Mouse (Mus musculus): ENCODE results near the gene Art5.
"Not testable (repeated sequence)": the region's sequence is repeated elsewhere in the genome, so short reads cannot be mapped to it uniquely, and the experiment has no call there.

Art5 gene

DNA sequence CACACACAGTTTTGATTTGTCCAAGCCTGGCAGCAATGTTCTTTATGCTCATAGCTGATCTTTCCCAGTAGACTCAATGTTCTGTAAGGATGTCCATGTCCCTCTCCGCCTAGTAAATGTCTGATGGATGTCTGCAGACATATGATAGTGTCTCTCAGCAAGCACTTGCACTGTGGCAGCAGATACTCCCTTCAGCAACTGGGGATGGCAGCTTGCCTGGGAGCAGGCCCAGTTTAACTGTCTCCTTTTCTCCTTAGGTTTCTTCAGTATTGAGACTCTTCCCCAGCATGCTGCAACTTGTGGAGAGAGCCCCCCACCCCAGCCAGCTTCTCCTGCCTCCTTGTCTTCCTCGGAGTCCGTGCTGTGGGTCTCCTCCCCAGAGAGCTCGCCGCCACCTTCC lies 27.5 kb downstream of the Art5 start:
- DNase-seq (ENCODE audit: low spot score in 2 of 2): no peak

- no peak for DNase-seq (ENCODE audit: low spot score in 2 of 2)
Measured at GRCm38 (mm10) chr7:102080311-102080710, 29.0 kb downstream of the Art5 start.

- no peak for DNase-seq (ENCODE audit: low spot score in 2 of 2)
Measured at GRCm38 (mm10) chr7:102078517-102078916, 30.8 kb downstream of the Art5 start.

- DNase-seq (ENCODE audit: low spot score in 2 of 2): no peak
Measured at GRCm38 (mm10) chr7:102076714-102077296, 32.5 kb downstream of the Art5 start.

- no peak for DNase-seq (ENCODE audit: low spot score in 2 of 2)
Measured at GRCm38 (mm10) chr7:102066363-102066762, 42.9 kb downstream of the Art5 start.

DNA sequence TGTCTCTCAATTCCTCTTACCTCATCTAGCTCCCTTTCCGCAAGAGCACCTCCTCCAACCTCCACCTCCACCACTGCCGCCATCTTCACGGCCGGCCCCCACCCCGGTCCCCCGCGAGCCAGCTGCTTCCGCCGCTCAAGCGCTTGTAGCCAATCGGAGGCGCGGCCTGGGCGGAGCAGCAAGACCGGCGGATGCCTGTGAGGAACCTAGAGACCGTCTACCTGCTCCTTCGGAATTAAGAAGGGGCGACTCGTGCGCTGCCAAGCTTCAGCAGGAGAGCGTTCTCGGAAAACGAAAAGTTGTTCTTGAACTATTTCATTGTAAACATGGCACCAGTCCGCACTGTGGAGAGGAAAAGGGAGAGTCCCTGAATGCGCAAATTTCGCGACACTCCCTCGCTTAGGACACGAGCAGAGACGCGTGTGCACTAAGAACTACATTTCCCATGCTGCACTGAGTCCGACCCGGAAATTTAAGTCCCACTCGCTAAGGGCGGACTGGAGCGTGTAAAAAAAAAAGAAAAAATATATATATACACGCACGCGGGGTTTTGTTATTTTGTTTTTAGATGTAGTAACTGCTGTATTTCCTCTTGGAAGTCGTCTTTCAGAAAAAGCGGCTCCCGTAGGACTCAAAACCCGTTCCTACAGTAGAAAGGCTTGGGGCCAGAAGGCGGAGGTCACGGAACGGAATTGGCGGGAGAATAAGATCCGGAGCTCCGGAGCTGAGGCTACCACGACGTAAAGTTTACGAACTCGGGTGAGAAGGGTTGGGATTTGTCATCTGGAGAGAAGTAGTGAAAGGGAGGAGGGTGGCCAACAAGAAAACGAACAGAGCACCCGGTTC lies 44.0 kb downstream of the Art5 start, which contains the start of the genes Rnf121, Xndc1 and Xntrpc:
Gene Rnf121, minus strand, starts transcription at position 424 of the 846 bp plus-strand sequence.
Gene Xndc1, plus strand, starts transcription at position 466 of the 846 bp plus-strand sequence.
Gene Xntrpc, plus strand, starts transcription at position 668 of the 846 bp plus-strand sequence.
- DNase-seq (ENCODE audit: low spot score in 2 of 2): peak; percentile 92 to 93

DNA sequence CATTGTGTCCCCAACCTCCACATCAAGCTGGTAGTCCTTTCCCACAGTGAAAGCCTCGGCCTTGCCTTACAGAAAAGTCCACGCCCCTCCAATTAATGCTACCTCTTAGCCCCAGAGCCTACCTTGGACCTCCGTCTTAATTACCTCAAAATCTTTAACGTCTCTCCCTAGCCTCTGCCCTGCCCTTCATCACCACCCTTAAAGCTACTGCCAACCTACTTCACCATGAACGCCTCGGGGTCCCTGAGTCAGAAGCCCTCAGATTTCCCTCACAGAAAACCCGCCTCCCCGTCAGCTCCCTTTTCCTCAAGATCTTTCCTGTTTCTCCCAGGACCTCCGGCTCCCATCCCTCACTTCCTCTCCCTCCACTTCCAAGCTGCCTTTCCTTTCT lies 44.6 kb downstream of the Art5 start:
- DNase-seq (ENCODE audit: low spot score in 2 of 2): no peak

DNA sequence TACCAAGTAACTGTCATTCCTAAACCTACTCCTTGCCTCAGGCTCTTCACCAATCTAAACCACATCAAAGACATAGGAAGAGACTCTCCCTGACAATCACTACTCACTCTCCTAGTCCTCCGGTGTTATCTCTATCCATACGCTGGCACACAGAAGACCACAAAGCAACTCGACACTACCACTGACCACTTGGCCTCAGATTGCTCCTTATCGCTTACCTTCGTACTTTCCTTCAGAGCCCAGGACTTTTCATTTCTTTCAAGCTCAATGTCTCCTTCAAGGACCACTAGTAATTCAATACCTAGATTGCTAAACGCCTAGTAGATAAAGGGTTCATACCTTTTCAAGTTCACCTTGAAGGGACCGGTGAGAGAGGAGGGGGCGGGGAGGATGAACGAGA lies 45.4 kb downstream of the Art5 start:
- DNase-seq (ENCODE audit: low spot score in 2 of 2): no peak

DNA sequence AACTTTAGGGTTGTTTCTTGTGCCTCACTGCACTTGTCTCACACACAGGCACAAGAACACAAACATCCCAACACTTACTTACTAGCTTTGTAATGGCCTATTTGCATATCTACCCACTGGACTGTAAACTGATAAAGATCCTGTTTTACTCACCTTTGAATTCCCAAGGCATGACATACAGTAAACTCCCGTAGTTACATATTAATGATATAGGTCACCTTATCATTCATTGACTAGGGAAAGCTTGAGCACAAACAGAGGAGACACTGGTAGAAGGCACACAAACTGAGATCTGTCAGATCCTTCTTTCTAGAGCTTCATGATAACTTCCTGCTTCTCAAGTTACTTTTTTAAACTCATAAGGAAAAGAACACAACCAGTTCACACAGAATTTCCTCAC lies 47.1 kb downstream of the Art5 start:
- no peak for DNase-seq (ENCODE audit: low spot score in 2 of 2)

- no peak for DNase-seq (ENCODE audit: low spot score in 2 of 2)
Measured at GRCm38 (mm10) chr7:102061353-102061752, 47.9 kb downstream of the Art5 start.

DNA sequence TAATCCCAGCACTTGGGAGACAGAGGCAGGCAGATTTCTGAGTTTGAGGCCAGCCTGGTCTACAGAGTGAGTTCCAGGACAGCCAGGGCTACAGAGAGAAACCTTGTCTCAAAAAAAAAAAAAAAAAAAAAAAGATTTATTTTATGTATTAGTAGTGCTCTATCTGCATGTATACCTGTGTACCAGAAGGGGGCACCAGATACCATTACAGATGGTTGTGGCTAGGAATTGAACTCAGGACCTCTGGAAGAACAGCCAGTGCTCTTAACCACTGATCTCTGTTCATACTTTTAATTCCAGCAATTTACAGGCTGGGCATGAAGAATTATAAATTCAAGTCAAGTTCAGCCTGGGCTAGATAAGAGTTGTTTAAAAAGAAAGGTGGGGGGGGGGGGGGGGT lies 60.8 kb downstream of the Art5 start:
- DNase-seq (ENCODE audit: low spot score in 2 of 2): not testable (repeated sequence)
